Mouse (Mus musculus): ENCODE measurements around the gene Sipa1l3. TPM values are rescaled to one million over a fixed set of nuclear protein-coding genes. Genes with fewer than 3 reads are reported as not detected.

Sipa1l3 gene
- polyA plus RNA-seq, 1 experiment from 2014 or later: 14.8 TPM

DNA sequence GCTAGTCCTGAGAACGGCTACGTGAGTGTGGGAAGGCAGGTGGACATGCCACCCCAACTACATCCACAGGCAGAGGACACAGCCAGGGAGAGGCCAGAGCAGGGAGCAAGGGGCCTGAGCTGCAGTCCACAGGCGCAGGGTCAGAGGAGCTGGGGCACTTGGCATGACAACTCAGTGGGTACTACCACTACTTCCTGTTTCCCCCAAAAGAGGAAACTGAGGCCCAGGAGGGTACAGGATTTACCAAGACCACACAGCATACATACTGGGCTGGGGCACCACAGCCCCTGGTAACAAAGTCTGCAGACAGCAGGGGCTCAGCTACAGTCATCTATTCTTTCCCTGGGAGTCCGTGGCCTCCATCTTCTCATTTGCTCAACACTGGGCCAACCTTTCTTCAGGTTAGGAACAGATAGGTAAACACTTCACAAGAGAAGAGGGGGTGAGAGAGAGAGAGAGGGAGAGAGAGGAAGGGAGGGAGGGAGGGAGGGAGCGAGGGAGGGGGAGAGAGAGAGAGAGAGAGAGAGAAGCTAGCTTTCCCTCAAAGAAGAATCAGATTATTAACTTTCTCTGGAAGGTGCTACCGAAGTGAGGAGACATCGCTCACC lies 13.7 kb downstream of the Sipa1l3 start:
- peaks cover 24% of the 10 kb centered on the region for H3K4me1 ChIP-seq (replicated peaks)
- H3K36me3 ChIP-seq: no peaks in the 10 kb centered on the region
- H3K9me3 ChIP-seq: no peaks in the 10 kb centered on the region
- no peak overlapping the region for H3K27ac ChIP-seq
- no peaks in the 10 kb centered on the region for H3K27me3 ChIP-seq
- H3K9ac ChIP-seq (replicated peaks): no peak overlapping the region
- no peak overlapping the region for H3K4me2 ChIP-seq (replicated peaks)
- no peak for ATAC-seq
- WGBS: 67% methylated on average over 7 of the region's 7 CpGs
- H3K4me3 ChIP-seq (replicated peaks): no peak overlapping the region

DNA sequence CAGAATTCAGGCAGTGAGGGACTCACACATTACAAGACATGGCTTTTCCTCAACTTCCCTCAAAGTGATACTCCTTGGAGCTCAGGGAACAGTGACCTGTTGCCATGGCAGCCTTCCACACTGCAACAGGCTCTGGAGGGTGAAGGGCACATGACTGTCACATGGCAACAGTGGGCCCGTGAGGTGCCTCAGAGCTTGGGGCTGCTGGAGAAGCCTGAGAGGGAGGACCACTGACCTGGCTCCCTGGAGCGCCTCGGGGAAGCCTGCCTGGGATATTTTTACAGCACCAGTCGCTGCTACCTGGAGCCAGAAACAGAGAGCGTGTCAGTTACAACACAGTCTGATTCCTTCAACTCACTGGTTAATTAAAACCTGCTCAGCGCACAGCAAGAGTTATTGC lies 14.8 kb downstream of the Sipa1l3 start:
- Histone ChIP-seq H3K4me1 (replicated peaks) (peaks cover 24% of the 10 kb centered on the region), H3K4me2 (replicated peaks) (no peak overlapping the region), H3K4me3 (replicated peaks) (no peak overlapping the region), H3K27ac (no peak overlapping the region), H3K9me3 (no peaks in the 10 kb centered on the region), H3K27me3 (no peaks in the 10 kb centered on the region), H3K36me3 (no peaks in the 10 kb centered on the region), H3K9ac (replicated peaks) (no peak overlapping the region)
- no peak for ATAC-seq
- WGBS: 67% methylated on average over 6 of the region's 6 CpGs

DNA sequence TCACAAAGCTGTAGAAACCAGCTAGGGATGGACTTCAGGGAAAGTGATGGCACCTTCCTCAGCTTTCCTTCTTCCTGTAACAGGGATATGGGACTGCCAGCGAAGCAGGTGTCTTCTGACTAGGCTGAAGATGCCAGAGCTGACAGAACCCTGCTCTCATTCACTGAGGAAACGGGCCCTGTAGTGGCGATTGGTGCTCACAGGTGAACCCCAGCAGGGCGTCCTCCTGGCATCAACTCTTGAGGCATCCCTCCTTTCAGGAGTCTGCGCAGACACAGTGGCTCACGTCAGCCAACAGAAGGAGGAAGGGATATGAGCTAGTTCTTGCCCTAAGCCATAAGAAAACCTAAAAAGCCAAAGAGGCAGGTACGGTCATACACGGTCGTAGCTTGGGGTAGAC lies 17.2 kb downstream of the Sipa1l3 start:
- 96% methylated on average over 9 of the region's 9 CpGs for WGBS
- Histone ChIP-seq H3K9me3 (no peaks in the 10 kb centered on the region), H3K27me3 (no peaks in the 10 kb centered on the region), H3K36me3 (no peaks in the 10 kb centered on the region), H3K4me2 (replicated peaks) (no peak overlapping the region), H3K4me3 (replicated peaks) (no peak overlapping the region), H3K9ac (replicated peaks) (no peak overlapping the region), H3K27ac (no peak overlapping the region), H3K4me1 (replicated peaks) (peaks cover 37% of the 10 kb centered on the region)
- no peak for ATAC-seq

DNA sequence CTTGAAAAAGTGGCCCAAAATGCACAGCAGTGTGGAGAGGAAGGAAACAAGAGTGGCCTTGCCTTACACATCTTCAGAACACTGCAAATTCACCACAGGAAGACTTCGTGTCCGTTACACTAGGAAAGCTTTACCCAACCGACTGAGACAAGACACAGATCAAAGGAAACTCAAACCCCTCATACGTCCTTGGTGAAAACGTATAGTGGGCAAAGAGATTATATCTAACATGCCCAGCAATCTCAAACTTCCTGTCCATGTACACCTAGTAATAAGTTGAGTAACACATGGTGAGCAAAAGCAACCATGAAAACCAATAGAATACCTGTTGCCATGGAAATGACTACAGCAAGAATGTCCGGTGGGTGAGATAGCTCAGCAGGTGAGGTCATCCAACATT lies 19.4 kb downstream of the Sipa1l3 start:
- WGBS: 78% methylated on average over 6 of the region's 6 CpGs
- no peak overlapping the region for H3K4me2 ChIP-seq (replicated peaks)
- no peak overlapping the region for H3K4me3 ChIP-seq (replicated peaks)
- no peak overlapping the region for H3K9ac ChIP-seq (replicated peaks)
- peaks cover 28% of the 10 kb centered on the region for H3K4me1 ChIP-seq (replicated peaks)
- H3K27ac ChIP-seq: no peak overlapping the region
- H3K9me3 ChIP-seq: no peaks in the 10 kb centered on the region
- H3K27me3 ChIP-seq: peaks cover 6% of the 10 kb centered on the region; the same call in 1 of the 2 replicates
- no peaks in the 10 kb centered on the region for H3K36me3 ChIP-seq
- ATAC-seq: no peak

DNA sequence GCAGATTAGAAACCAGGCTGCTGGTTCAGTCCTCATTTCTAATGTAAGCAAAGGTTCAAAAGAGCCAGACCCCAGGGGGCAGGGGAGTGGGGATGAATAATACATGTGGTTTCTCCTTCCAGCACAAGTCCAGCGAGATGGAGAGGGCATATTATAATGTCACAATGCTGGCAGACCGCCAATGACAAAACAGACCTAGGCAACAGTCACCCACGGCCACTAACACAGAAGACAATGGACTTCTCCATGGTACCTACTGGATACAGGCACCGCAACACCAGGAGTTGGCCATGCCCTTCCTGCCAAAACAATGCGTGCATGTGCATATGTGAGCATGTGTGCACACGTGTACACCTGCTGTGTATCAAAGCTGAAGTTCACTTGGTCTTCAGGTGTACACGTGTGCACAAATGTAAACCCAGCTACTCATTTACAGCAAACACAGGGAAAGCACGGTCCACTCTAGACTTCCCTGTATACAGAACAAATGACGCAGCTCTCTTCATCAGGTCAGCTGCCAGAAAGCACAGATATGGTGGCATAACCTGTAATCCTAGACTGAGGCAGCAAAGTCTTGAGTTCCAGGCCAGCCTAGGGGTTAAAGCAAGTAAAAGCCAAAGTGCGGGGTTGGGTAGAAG lies 21.4 kb downstream of the Sipa1l3 start:
- H3K9me3 ChIP-seq: no peaks in the 10 kb centered on the region
- no peak overlapping the region for H3K4me3 ChIP-seq (replicated peaks)
- 48% methylated on average over 10 of the region's 10 CpGs for WGBS
- H3K27ac ChIP-seq: peak overlapping the region; percentile 78
- no peaks in the 10 kb centered on the region for H3K36me3 ChIP-seq
- H3K4me1 ChIP-seq (replicated peaks): peaks cover 21% of the 10 kb centered on the region
- peak; percentile 80 for ATAC-seq
- H3K9ac ChIP-seq (replicated peaks): no peak overlapping the region
- no peak overlapping the region; the same call in 1 of the 2 replicates for H3K4me2 ChIP-seq (replicated peaks)
- peaks cover 17% of the 10 kb centered on the region for H3K27me3 ChIP-seq

DNA sequence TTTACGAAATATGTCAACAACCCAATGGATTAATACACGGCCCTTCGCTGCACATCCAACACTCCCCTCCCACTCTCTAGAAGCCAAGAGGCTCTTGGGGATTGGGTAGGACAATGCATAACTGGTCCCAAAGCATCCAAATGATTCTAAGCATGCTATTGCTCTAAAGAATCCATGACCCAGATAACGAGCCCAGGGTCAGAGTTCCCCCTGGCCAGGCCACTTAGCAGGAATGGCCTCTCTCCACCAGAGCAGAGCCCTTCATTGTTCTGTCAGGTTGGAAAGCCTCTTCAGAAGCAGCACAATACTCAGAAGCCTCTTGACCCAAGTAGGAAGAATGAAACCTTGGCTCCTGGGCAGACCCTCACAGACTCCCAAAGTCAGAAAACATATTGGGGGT lies 22.1 kb downstream of the Sipa1l3 start:
- Histone ChIP-seq H3K9me3 (no peaks in the 10 kb centered on the region), H3K4me3 (replicated peaks) (no peak overlapping the region), H3K4me1 (replicated peaks) (peaks cover 21% of the 10 kb centered on the region), H3K4me2 (replicated peaks) (no peak overlapping the region; the same call in 1 of the 2 replicates), H3K27me3 (peaks cover 20% of the 10 kb centered on the region), H3K36me3 (no peaks in the 10 kb centered on the region), H3K27ac (peak overlapping the region; percentile 78), H3K9ac (replicated peaks) (no peak overlapping the region)
- peak; percentile 19 for ATAC-seq
- WGBS: 30% methylated on average over 4 of the region's 4 CpGs

DNA sequence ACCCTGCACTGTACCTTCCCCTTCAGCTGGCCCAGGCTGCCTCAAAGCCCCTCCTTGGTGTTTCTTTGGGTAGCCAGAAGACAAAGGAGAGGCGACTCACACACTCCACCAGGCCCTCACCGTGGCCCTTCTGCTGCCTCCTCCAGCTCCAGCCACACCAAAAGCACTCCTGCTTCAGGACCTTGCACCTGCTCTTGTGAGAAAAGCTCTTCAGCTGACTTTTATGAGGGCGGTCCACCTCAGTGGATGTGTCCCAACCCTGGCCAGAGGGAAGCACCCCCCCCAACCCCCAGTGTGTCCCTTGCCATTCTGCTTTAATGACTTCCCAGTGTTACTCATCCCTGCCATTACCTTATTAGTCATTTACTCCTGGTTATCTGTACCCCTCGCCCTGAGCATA lies 22.6 kb downstream of the Sipa1l3 start:
- Histone ChIP-seq H3K4me1 (replicated peaks) (peaks cover 21% of the 10 kb centered on the region), H3K9me3 (no peaks in the 10 kb centered on the region), H3K4me2 (replicated peaks) (no peak overlapping the region), H3K4me3 (replicated peaks) (no peak overlapping the region), H3K27ac (peak overlapping the region; percentile 78; the same call in 1 of the 2 replicates), H3K36me3 (no peaks in the 10 kb centered on the region), H3K27me3 (peaks cover 23% of the 10 kb centered on the region), H3K9ac (replicated peaks) (no peak overlapping the region)
- WGBS: 50% methylated on average over 4 of the region's 4 CpGs
- ATAC-seq: 0 out of 2 replicates have a peak, but pooled peaks have one; percentile 1

DNA sequence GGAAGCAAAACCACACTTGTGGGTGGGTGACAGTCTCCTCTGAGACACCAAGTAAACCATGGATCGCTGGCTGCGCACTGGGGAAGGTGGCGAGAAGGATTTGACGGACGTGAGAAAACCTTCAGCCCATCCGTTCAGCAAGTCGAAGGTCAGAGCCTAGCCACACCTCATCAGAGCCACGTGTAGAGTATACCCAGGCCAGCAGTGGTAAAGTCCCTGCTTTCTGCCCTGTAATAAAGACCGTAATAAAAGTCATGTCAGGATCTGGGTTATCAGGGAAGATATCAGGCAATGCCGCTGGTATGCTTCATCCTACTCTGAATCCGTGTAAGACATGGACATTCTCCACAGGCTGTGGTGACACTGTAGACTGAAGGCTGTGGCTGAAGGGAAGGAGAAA lies 23.6 kb downstream of the Sipa1l3 start:
- no peaks in the 10 kb centered on the region for H3K9me3 ChIP-seq
- no peak overlapping the region for H3K27ac ChIP-seq
- H3K36me3 ChIP-seq: no peaks in the 10 kb centered on the region
- WGBS: 91% methylated on average over 11 of the region's 11 CpGs
- H3K27me3 ChIP-seq: peaks cover 29% of the 10 kb centered on the region
- ATAC-seq: no peak
- H3K4me2 ChIP-seq (replicated peaks): no peak overlapping the region
- H3K9ac ChIP-seq (replicated peaks): no peak overlapping the region
- peaks cover 31% of the 10 kb centered on the region for H3K4me1 ChIP-seq (replicated peaks)
- no peak overlapping the region for H3K4me3 ChIP-seq (replicated peaks)

DNA sequence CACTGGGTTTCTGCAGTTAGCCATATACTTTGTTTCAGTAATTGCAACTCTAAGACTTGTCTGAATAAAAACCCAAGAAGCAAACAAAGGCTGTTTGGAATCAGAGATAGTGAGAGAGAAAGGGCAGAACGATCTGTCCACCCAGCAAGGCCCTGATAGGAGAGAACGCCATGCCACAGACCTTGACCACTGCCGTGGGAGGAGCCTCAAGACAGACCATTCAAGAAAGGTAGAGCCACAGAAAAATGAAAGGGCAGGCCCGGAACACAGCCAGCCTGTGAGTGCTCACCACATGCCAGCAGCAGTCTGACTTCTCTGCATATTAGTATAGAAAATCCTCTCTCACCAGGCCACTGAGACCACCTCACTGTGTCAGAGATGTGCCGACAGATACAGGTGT lies 24.4 kb downstream of the Sipa1l3 start:
- no peaks in the 10 kb centered on the region for H3K36me3 ChIP-seq
- peaks cover 39% of the 10 kb centered on the region for H3K4me1 ChIP-seq (replicated peaks)
- H3K4me2 ChIP-seq (replicated peaks): no peak overlapping the region
- peaks cover 29% of the 10 kb centered on the region for H3K27me3 ChIP-seq
- 87% methylated on average over 5 of the region's 5 CpGs for WGBS
- H3K9ac ChIP-seq (replicated peaks): no peak overlapping the region
- H3K4me3 ChIP-seq (replicated peaks): no peak overlapping the region
- H3K27ac ChIP-seq: no peak overlapping the region
- ATAC-seq: no peak
- no peaks in the 10 kb centered on the region for H3K9me3 ChIP-seq

DNA sequence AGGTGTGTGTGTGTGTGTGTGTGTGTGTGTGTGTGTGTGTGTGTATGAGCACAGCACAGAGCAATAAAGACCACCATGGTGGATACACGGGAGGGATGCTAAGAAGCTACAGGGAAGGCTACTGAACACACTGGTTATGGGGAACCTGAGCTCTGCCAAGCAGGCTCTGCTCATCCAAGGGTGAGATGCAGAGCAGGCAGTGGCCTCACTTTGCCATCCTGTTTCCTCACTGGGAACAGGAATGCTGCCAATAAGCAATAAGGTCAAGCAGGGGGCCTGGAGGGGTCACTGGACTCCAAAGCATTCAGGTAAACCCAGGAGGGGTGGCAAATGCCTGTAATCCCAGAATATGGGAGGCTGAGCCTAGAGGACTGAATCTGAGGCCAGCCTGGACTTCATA lies 25.4 kb downstream of the Sipa1l3 start:
- Histone ChIP-seq H3K27ac (no peak overlapping the region), H3K9me3 (no peaks in the 10 kb centered on the region), H3K4me1 (replicated peaks) (peaks cover 42% of the 10 kb centered on the region), H3K36me3 (no peaks in the 10 kb centered on the region), H3K9ac (replicated peaks) (no peak overlapping the region), H3K27me3 (peaks cover 37% of the 10 kb centered on the region), H3K4me2 (replicated peaks) (no peak overlapping the region), H3K4me3 (replicated peaks) (no peak overlapping the region)
- 44% methylated on average over 1 of the region's 1 CpGs for WGBS
- no peak for ATAC-seq

DNA sequence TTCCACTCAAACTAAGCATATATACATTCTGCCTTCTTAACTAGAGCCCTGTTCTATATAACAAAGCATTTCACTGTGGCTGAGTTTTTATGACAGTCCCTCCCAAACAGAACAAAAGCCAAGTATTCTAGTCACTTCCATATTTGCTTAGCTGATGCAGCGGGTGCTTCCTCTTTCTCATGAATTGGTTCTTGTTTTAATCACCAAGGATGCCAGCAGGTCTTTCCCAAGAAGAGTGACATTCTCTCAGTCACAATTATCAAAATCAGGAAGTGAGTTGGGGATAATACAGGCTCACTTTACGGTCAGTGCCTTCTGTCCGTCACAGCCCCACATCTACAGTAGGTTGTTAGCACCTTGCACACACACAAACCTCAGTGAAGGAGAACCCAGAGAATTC lies 26.6 kb downstream of the Sipa1l3 start:
- Histone ChIP-seq H3K4me1 (replicated peaks) (peaks cover 36% of the 10 kb centered on the region), H3K36me3 (no peaks in the 10 kb centered on the region), H3K4me3 (replicated peaks) (no peak overlapping the region), H3K27me3 (peaks cover 44% of the 10 kb centered on the region), H3K4me2 (replicated peaks) (no peak overlapping the region), H3K9ac (replicated peaks) (no peak overlapping the region), H3K27ac (no peak overlapping the region), H3K9me3 (no peaks in the 10 kb centered on the region)
- no peak for ATAC-seq
- 88% methylated on average over 3 of the region's 3 CpGs for WGBS

DNA sequence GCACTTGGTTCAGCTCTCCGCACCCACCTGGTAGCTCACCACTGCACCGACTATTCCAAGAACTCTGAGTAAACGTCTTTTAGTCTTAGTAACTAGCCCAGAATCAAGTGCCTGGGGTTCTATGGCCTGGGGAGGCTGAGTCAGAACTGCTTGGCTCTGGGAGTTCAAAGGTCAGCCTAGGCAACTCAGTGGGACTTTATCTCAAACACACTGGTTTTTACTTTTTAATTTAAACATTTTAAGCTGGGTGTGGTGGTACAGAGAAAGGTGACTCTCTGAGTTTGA lies 27.0 kb downstream of the Sipa1l3 start:
- H3K4me2 ChIP-seq (replicated peaks): no peak overlapping the region
- H3K4me3 ChIP-seq (replicated peaks): no peak overlapping the region
- WGBS: 43% methylated on average over 3 of the region's 3 CpGs
- peaks cover 44% of the 10 kb centered on the region for H3K27me3 ChIP-seq
- no peak for ATAC-seq
- H3K9ac ChIP-seq (replicated peaks): no peak overlapping the region
- no peaks in the 10 kb centered on the region for H3K36me3 ChIP-seq
- H3K9me3 ChIP-seq: no peaks in the 10 kb centered on the region
- H3K27ac ChIP-seq: no peak overlapping the region
- peaks cover 31% of the 10 kb centered on the region for H3K4me1 ChIP-seq (replicated peaks)
